Mouse (Mus musculus) MEL (cell line): ENCODE measurements around the gene Cdk12. TPM values are rescaled to one million over a fixed set of nuclear protein-coding genes. Genes with fewer than 3 reads are reported as not detected.

Experiments
- DNase-seq: peaks from one replicate; pipeline ENCODE4 v3.0.0; 2011; ENCODE audit warnings: low read depth, low spot score
- H3K27ac ChIP-seq: 2 replicates; pipeline ENCODE4 v1.5.1; 2012; ENCODE audit warnings: low read depth, mild to moderate bottlenecking, control low read depth, low read length, moderate library complexity; ENCODE audit not compliant: control insufficient read depth
- H3K27me3 ChIP-seq, 2 experiments: fragments of 150-350 bp in 1 of 2; sonication (generic) in 1 of 2; 2 replicates each; pipeline ENCODE4 v1.6.1; 2012; ENCODE audit warnings: low read length in 2 of 2, mild to moderate bottlenecking in 2 of 2, improper control_type of control experiment in 1 of 2, moderate library complexity in 1 of 2; ENCODE audit not compliant: insufficient read depth in 2 of 2, control insufficient read depth in 1 of 2
- H3K36me3 ChIP-seq, 2 experiments: 2 replicates each; pipeline ENCODE4 v1.6.1; 2012 to 2014; ENCODE audit warnings: low read length in 2 of 2, improper control_type of control experiment in 1 of 2, inconsistent platforms in 1 of 2, mild to moderate bottlenecking in 1 of 2; ENCODE audit not compliant: insufficient read depth in 2 of 2, control insufficient read depth in 1 of 2
- H3K4me1 ChIP-seq, 2 experiments: fragments of 150-350 bp in 1 of 2; sonication (generic) in 1 of 2; 2 replicates each; pipeline ENCODE4 v1.6.1; 2012; ENCODE audit warnings: low read length in 2 of 2, improper control_type of control experiment in 1 of 2, mild to moderate bottlenecking in 1 of 2; ENCODE audit not compliant: insufficient read depth in 2 of 2, control insufficient read depth in 1 of 2
- H3K4me3 ChIP-seq, 2 experiments: fragments of 150-350 bp in 1 of 2; sonication (generic) in 1 of 2; 2 replicates each; pipeline ENCODE4 v1.5.1; 2012; ENCODE audit warnings: low read depth in 2 of 2, low read length in 2 of 2, mild to moderate bottlenecking in 2 of 2, moderate library complexity in 2 of 2, control low read depth in 1 of 2, improper control_type of control experiment in 1 of 2; ENCODE audit not compliant: control insufficient read depth in 1 of 2, insufficient read depth in 1 of 2
- H3K79me2 ChIP-seq: 2 replicates; pipeline ENCODE4 v1.6.1; 2012; ENCODE audit warnings: mild to moderate bottlenecking, low read length, moderate library complexity; ENCODE audit not compliant: control insufficient read depth, poor library complexity, insufficient read depth
- H3K9ac ChIP-seq: 2 replicates; pipeline ENCODE4 v1.6.1; 2012; ENCODE audit warnings: low read depth, mild to moderate bottlenecking, control low read depth, low read length, moderate library complexity; ENCODE audit not compliant: control insufficient read depth, poor library complexity, severe bottlenecking
- H3K9me3 ChIP-seq: fragments of 150-350 bp; sonication (generic); replicated peaks from 2 replicates; pipeline ENCODE4 v1.6.1; 2012; ENCODE audit warnings: mild to moderate bottlenecking, low read length, improper control_type of control experiment, moderate library complexity; ENCODE audit not compliant: insufficient read depth
- CHD2 ChIP-seq: IDR thresholded peaks from 2 replicates; pipeline ENCODE4 v1.6.1; 2011; ENCODE audit warnings: low read length, improper control_type of control experiment
- ELF1 ChIP-seq: IDR thresholded peaks from 2 replicates; pipeline ENCODE4 v1.6.1; 2014; ENCODE audit warnings: low read depth, mild to moderate bottlenecking, inconsistent platforms, low read length, improper control_type of control experiment, moderate library complexity
- EP300 ChIP-seq, 2 experiments: IDR thresholded peaks; 2 replicates each; pipeline ENCODE4 v1.6.1; 2011; ENCODE audit warnings: improper control_type of control experiment in 2 of 2, low read length in 2 of 2, low read depth in 1 of 2, mild to moderate bottlenecking in 1 of 2
- ETS1 ChIP-seq: IDR thresholded peaks from 2 replicates; pipeline ENCODE4 v1.6.1; 2012; ENCODE audit warnings: low read depth, mild to moderate bottlenecking, inconsistent platforms, low read length, improper control_type of control experiment, moderate library complexity
- GABPA ChIP-seq: IDR thresholded peaks from 2 replicates; pipeline ENCODE4 v1.6.1; 2012; ENCODE audit warnings: low read depth, mild to moderate bottlenecking, inconsistent platforms, low read length, improper control_type of control experiment, moderate library complexity
- HCFC1 ChIP-seq: IDR thresholded peaks from 2 replicates; pipeline ENCODE4 v1.6.1; 2012; ENCODE audit warnings: low read depth, mild to moderate bottlenecking, inconsistent platforms, low read length, improper control_type of control experiment, moderate library complexity
- KAT2A ChIP-seq: conservative IDR thresholded peaks from 2 replicates; pipeline ENCODE4 v1.6.1; 2012; ENCODE audit warnings: low read depth, low read length, improper control_type of control experiment, inconsistent platforms
- MAX ChIP-seq: IDR thresholded peaks from 2 replicates; pipeline ENCODE4 v1.6.1; 2011; ENCODE audit warnings: low read length, improper control_type of control experiment
- MXI1 ChIP-seq: IDR thresholded peaks from 2 replicates; pipeline ENCODE4 v1.6.1; 2011; ENCODE audit warnings: mild to moderate bottlenecking, low read depth, low read length, improper control_type of control experiment
- MYB ChIP-seq: IDR thresholded peaks from 2 replicates; pipeline ENCODE4 v1.6.1; 2011; ENCODE audit warnings: mild to moderate bottlenecking, low read depth, low read length, improper control_type of control experiment
- MYC ChIP-seq: IDR thresholded peaks from 2 replicates; pipeline ENCODE4 v1.6.1; 2011; ENCODE audit warnings: low read depth, mild to moderate bottlenecking, low read length, improper control_type of control experiment, moderate library complexity
- NELFE ChIP-seq: IDR thresholded peaks from 2 replicates; pipeline ENCODE4 v1.6.1; 2011; ENCODE audit warnings: low read depth, low read length, improper control_type of control experiment
- POLR2A ChIP-seq, 2 experiments: IDR thresholded peaks; 2 replicates each; pipeline ENCODE4 v1.6.1; 2011 to 2012; ENCODE audit warnings: low read length in 2 of 2, mild to moderate bottlenecking in 2 of 2, control low read depth in 1 of 2, improper control_type of control experiment in 1 of 2, low read depth in 1 of 2, moderate library complexity in 1 of 2; ENCODE audit not compliant: control insufficient read depth in 1 of 2, insufficient read depth in 1 of 2, poor library complexity in 1 of 2
- POLR2AphosphoS2 ChIP-seq: IDR thresholded peaks from 2 replicates; pipeline ENCODE4 v1.6.1; 2011; ENCODE audit warnings: low read length, improper control_type of control experiment
- RAD21 ChIP-seq: IDR thresholded peaks from 2 replicates; pipeline ENCODE4 v1.6.1; 2011; ENCODE audit warnings: mild to moderate bottlenecking, low read depth, low read length, improper control_type of control experiment
- SIN3A ChIP-seq: IDR thresholded peaks from 2 replicates; pipeline ENCODE4 v1.6.1; 2012; ENCODE audit warnings: low read length, improper control_type of control experiment, inconsistent platforms
- SMC3 ChIP-seq: IDR thresholded peaks from 2 replicates; pipeline ENCODE4 v1.6.1; 2011; ENCODE audit warnings: low read depth, low read length, improper control_type of control experiment
- TBP ChIP-seq: IDR thresholded peaks from 2 replicates; pipeline ENCODE4 v1.8.0; 2011; ENCODE audit warnings: low read depth, low read length, improper control_type of control experiment
- TCF12 ChIP-seq: IDR thresholded peaks from 2 replicates; pipeline ENCODE4 v1.6.1; 2014; ENCODE audit warnings: low read depth, mild to moderate bottlenecking, inconsistent platforms, low read length, improper control_type of control experiment, moderate library complexity
- UBTF ChIP-seq: IDR thresholded peaks from 2 replicates; pipeline ENCODE4 v1.6.1; 2012; ENCODE audit warnings: low read depth, mild to moderate bottlenecking, inconsistent platforms, low read length, improper control_type of control experiment, moderate library complexity, borderline replicate concordance; ENCODE audit not compliant: insufficient read depth
- ZMIZ1 ChIP-seq: IDR thresholded peaks from 2 replicates; pipeline ENCODE4 v1.6.1; 2012; ENCODE audit warnings: low read depth, mild to moderate bottlenecking, inconsistent platforms, low read length, improper control_type of control experiment, moderate library complexity
- polyA plus RNA-seq, 2 experiments: library from polyadenylated mRNA; stranded (reverse) in 1 of 2; unstranded in 1 of 2; fragments of >175 nt in 1 of 2; fragments of >200 nt in 1 of 2; gene quantifications; 2 replicates each; pipeline versions ENCODE4 v1.2.1 to v1.2.4; 2012; ENCODE audit warnings: low replicate concordance in 2 of 2, low read depth in 1 of 2; ENCODE audit not compliant: insufficient read length in 2 of 2, insufficient read depth in 1 of 2, missing spikeins in 1 of 2
- total RNA-seq: library from RNA; depleted of rRNA; stranded (reverse); fragments of 300-350 nt; gene quantifications from 2 replicates; pipeline ENCODE4 v1.2.3, GENCODE M21; 2012

The Cdk12 gene
- total and polyA plus RNA-seq, 3 experiments = 34.3 to 45.5 (median 34.6) TPM

- H3K4me3 ChIP-seq = peak within 1 kb of the TSS; percentile 68
- TF ChIP-seq HCFC1 = peak; percentile 90
- no peak for TF ChIP-seq GABPA
- peak; percentile 87 for TF ChIP-seq ZMIZ1
- peak; percentile 81 for TF ChIP-seq SIN3A
- TF ChIP-seq MXI1 = peak; percentile 57
- peak; percentile 79 for TF ChIP-seq TCF12
- TF ChIP-seq MAX = peak; percentile 18; the same call in 1 of the 2 replicates
- TF ChIP-seq SMC3 = no peak
- TF ChIP-seq MYC = peak; percentile 74; the same call in 1 of the 2 replicates
- TF ChIP-seq ELF1 = peak; percentile 94
- TF ChIP-seq KAT2A = no peak; the same call in 1 of the 2 replicates
- TF ChIP-seq RAD21 = no peak
- TF ChIP-seq EP300 (IDR thresholded peaks at IDR 0.05; ENCODE audit: low read depth in 1 of 2, low read length in 2 of 2) = no peak
- TF ChIP-seq CHD2 = peak; percentile 97
- no peak for TF ChIP-seq UBTF
- peak; percentile 61 for TF ChIP-seq MYB
- peak; percentile 92 to 95 for TF ChIP-seq POLR2A (IDR thresholded peaks at IDR 0.05; ENCODE audit: control insufficient read depth in 1 of 2, insufficient read depth in 1 of 2, low read depth in 1 of 2, low read length in 2 of 2, poor library complexity in 1 of 2)
- peak; percentile 26; the same call in 1 of the 2 replicates for TF ChIP-seq ETS1
- peak; percentile 95 for TF ChIP-seq NELFE
- peak; percentile 86; the same call in 1 of the 2 replicates for TF ChIP-seq TBP
- TF ChIP-seq POLR2AphosphoS2 = peak; percentile 95
- TF ChIP-seq, all 39 proteins: peak for 15
- peaks cover 12 to 17% of the 10 kb centered on the region in 2 experiments for H3K36me3 ChIP-seq
Measured at GRCm38 (mm10) chr11:98192901-98193805, 9.7 kb upstream of the Cdk12 start, which contains the start of gene Med1. Gene Med1, minus strand, starts transcription at chr11:98193293.

More at GRCm38 (mm10) chr11:98192901-98193805, 9.7 kb upstream of the Cdk12 start, which contains the start of gene Med1:
- Histone ChIP-seq H3K4me1 (peaks cover 0 to 7% of the 10 kb centered on the region in 2 experiments; a peak in 3 of 4 replicates), H3K9ac (peak within 1 kb of the TSS; percentile 93), H3K9me3 (no peaks in the 10 kb centered on the region), H3K79me2 (peaks cover 40% of the 10 kb centered on the region), H3K27ac (peak within 1 kb of the TSS; percentile 88), H3K27me3 (no peaks in the 10 kb centered on the region)
- peak; percentile 100 for DNase-seq
